Mouse (Mus musculus) liver, embryonic 14.5 days (tissue): ENCODE results near the gene 4931423N10Rik.

Experiments
- CTCF ChIP-seq: IDR thresholded peaks from 2 replicates; pipeline ENCODE4 v1.5.1; 2016; ENCODE audit warnings: antibody characterized with exemption, low read depth, control low read depth
- EP300 ChIP-seq: IDR thresholded peaks from 2 replicates; pipeline ENCODE4 v1.6.1; 2016; ENCODE audit warnings: antibody characterized with exemption, low read depth

DNA sequence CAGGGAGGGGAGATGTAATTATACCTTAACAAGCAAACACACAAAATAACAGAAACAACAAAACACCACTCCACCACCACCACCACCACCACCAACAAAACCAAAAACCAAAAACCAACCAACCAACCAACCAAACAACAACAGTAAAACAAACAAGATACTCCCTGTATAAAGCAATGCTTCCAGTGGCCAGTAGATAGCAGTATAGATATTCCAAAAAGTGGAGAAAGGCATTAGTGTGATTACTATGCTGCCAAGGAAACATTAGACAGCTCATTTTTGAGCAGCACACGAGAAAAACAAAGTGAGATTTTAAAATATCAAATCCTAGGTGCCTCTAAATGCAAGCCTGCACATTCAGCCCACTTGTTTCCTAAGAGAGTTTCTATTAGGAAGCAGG is 107.6 kb downstream of the 4931423N10Rik start:
- TF ChIP-seq CTCF (no peak), EP300 (no peak)
